ENCODE assay signal across 15 mouse cellular contexts in genomic region chr10:67029297-67029696, GRCm38 (mm10).
DNase-seq lines count a peak whose midpoint lies in the region; ATAC-seq and TF ChIP-seq lines count a peak whose summit lies in the region.
"Had no signal": no experiment of that assay in that cellular context is flagged by ENCODE, and none has a peak within 500 bp of the region (broad histone marks: within the 10 kb centered on the region; RNA-seq: fewer than 3 reads in every experiment).

No protein-coding gene starts in this region.

- TF ChIP-seq CTCF in liver, adult 2 months (IDR thresholded peaks at IDR 0.05; ENCODE audit: low read depth, low read length): no peak

- no peak overlapping the region for H3K27ac ChIP-seq in liver, adult 2 months (replicated peaks; ENCODE audit: insufficient read depth, low read depth, low read length)
- no peak overlapping the region for H3K27ac ChIP-seq in liver, embryonic 12.5 days
- peak overlapping the region; percentile 63; the same call in 1 of the 2 replicates for H3K27ac ChIP-seq in limb, embryonic 13.5 days
- no peak overlapping the region for H3K27ac ChIP-seq in forebrain, embryonic 16.5 days (ENCODE audit: low read length)
- H3K27ac ChIP-seq: liver, embryonic 13.5 days; neural tube, embryonic 12.5 days had no signal

- H3K79me2 ChIP-seq in liver, adult 2 months (ENCODE audit: control insufficient read depth, insufficient read depth, low read length): no peaks in the 10 kb centered on the region; the same call in 1 of the 2 replicates

- TF ChIP-seq POLR2A in liver, adult 2 months (IDR thresholded peaks at IDR 0.05; ENCODE audit: extremely low read depth, insufficient read depth, low read length): no peak

- no peaks in the 10 kb centered on the region for H3K9me3 ChIP-seq in liver, embryonic 12.5 days (replicated peaks)
- no peaks in the 10 kb centered on the region for H3K9me3 ChIP-seq in limb, embryonic 13.5 days
- no peaks in the 10 kb centered on the region for H3K9me3 ChIP-seq in forebrain, embryonic 16.5 days (ENCODE audit: control insufficient read depth, low read length)
- H3K9me3 ChIP-seq: liver, embryonic 13.5 days; megakaryocyte, embryonic 14.5 days; neural tube, embryonic 12.5 days had no signal

- 54% methylated on average over 12 of the region's 12 CpGs for whole genome bisulfite sequencing in liver, adult 2 months
- 79% methylated on average over 12 of the region's 12 CpGs for WGBS in liver, embryonic 12.5 days (ENCODE audit: insufficient replicate concordance)
- WGBS in limb, embryonic 13.5 days: 48% methylated on average over 12 of the region's 12 CpGs
- WGBS in forebrain, embryonic 16.5 days: 81% methylated on average over 12 of the region's 12 CpGs

- no peaks in the 10 kb centered on the region for H3K27me3 ChIP-seq in liver, adult 2 months (ENCODE audit: control insufficient read depth, insufficient read depth, low read length)
- no peaks in the 10 kb centered on the region for H3K27me3 ChIP-seq in liver, embryonic 12.5 days (replicated peaks)
- no peaks in the 10 kb centered on the region for H3K27me3 ChIP-seq in limb, embryonic 13.5 days
- H3K27me3 ChIP-seq in forebrain, embryonic 16.5 days (replicated peaks; ENCODE audit: control insufficient read depth, insufficient read depth, low read length): no peaks in the 10 kb centered on the region
- H3K27me3 ChIP-seq: liver, embryonic 13.5 days; megakaryocyte, embryonic 14.5 days; neural tube, embryonic 12.5 days had no signal

- no peak overlapping the region for H3K9ac ChIP-seq in liver, adult 2 months (ENCODE audit: low read depth, low read length)
- no peak overlapping the region for H3K9ac ChIP-seq in liver, embryonic 12.5 days
- no peak overlapping the region for H3K9ac ChIP-seq in limb, embryonic 13.5 days
- H3K9ac ChIP-seq in forebrain, embryonic 16.5 days (replicated peaks; ENCODE audit: low read depth, low read length): no peak overlapping the region
- H3K9ac ChIP-seq: liver, embryonic 13.5 days; neural tube, embryonic 12.5 days had no signal

- no peak overlapping the region for H3K4me2 ChIP-seq in liver, embryonic 12.5 days
- H3K4me2 ChIP-seq in limb, embryonic 13.5 days (replicated peaks): peak overlapping the region; percentile 30; the same call in 1 of the 2 replicates
- no peak overlapping the region for H3K4me2 ChIP-seq in forebrain, embryonic 16.5 days (ENCODE audit: low read length)
- H3K4me2 ChIP-seq: heart, embryonic 11.5 days; liver, embryonic 13.5 days; neural tube, embryonic 12.5 days had no signal

- no peak overlapping the region for H3K4me3 ChIP-seq in liver, adult 2 months (ENCODE audit: insufficient read depth, low read depth, low read length)
- H3K4me3 ChIP-seq in liver, embryonic 12.5 days: no peak overlapping the region
- H3K4me3 ChIP-seq in limb, embryonic 13.5 days: no peak overlapping the region
- no peak overlapping the region for H3K4me3 ChIP-seq in forebrain, embryonic 16.5 days (replicated peaks; ENCODE audit: low read length)
- H3K4me3 ChIP-seq: liver, embryonic 13.5 days; megakaryocyte, embryonic 14.5 days; neural tube, embryonic 12.5 days had no signal

- H3K36me3 ChIP-seq in liver, adult 2 months (ENCODE audit: control insufficient read depth, insufficient read depth, low read length): peaks cover 6% of the 10 kb centered on the region; the same call in 1 of the 2 replicates
- 0 out of 2 replicates have a peak, but pooled peaks cover 6% of the 10 kb centered on the region for H3K36me3 ChIP-seq in liver, embryonic 12.5 days
- H3K36me3 ChIP-seq in limb, embryonic 13.5 days: peaks cover 13% of the 10 kb centered on the region; the same call in 1 of the 2 replicates
- peaks cover 3% of the 10 kb centered on the region; the same call in 1 of the 2 replicates for H3K36me3 ChIP-seq in forebrain, embryonic 16.5 days (ENCODE audit: control insufficient read depth, insufficient read depth)
- H3K36me3 ChIP-seq: liver, embryonic 13.5 days; neural tube, embryonic 12.5 days had no signal

- ATAC-seq in liver, embryonic 12.5 days: no peak
- no peak for ATAC-seq in limb, embryonic 13.5 days (ENCODE audit: low FRiP score, low read depth)
- no peak for ATAC-seq in forebrain, embryonic 16.5 days
- ATAC-seq: lung, postnatal 0 days had no signal

- H3K4me1 ChIP-seq in liver, adult 2 months (ENCODE audit: control insufficient read depth, insufficient read depth, low read length): peaks cover 6% of the 10 kb centered on the region
- H3K4me1 ChIP-seq in liver, embryonic 12.5 days: peaks cover 16% of the 10 kb centered on the region
- peaks cover 27% of the 10 kb centered on the region for H3K4me1 ChIP-seq in limb, embryonic 13.5 days
- H3K4me1 ChIP-seq in forebrain, embryonic 16.5 days (replicated peaks; ENCODE audit: control insufficient read depth, insufficient read depth, low read length): peaks cover 11% of the 10 kb centered on the region

- DNase-seq in cerebellum, adult 9-11 months: peak; percentile 50
- DNase-seq in cerebellum, postnatal 4 days (ENCODE audit: low spot score in 2 of 2): no peak
- DNase-seq in liver, adult 2 months (ENCODE audit: extremely low read depth, low read depth, low spot score): peak; percentile 71
- DNase-seq in kidney, adult 9 months: peak; percentile 82
- DNase-seq: gastrocnemius, postnatal 36 days; liver, embryonic 13.5 days; right cerebral cortex, adult 18-20 months; thymus, adult 2 months had no signal

Comparison
In these comparisons a context has a peak if more than half of its experiments do, and no peak if none do; other contexts are left out.
1. DNase-seq: peak in cerebellum, adult 9-11 months (single experiment), liver, adult 2 months (single experiment) and kidney, adult 9 months (single experiment); none in cerebellum, postnatal 4 days (0 of 2).